Mouse (Mus musculus): ENCODE results near the gene Plrg1. TPM values are rescaled to one million over a fixed set of nuclear protein-coding genes. Genes with fewer than 3 reads are reported as not detected.

The Plrg1 gene
- polyA plus RNA-seq, 1 experiment, result 59.9 TPM

GRCm38 (mm10) chr3:83011565-83011964 lies 43.8 kb upstream of the Plrg1 start:
- TF ChIP-seq MYOD1 (IDR thresholded peaks at IDR 0.05; ENCODE audit: control insufficient read depth in 1 of 3, insufficient read length in 2 of 3, low read depth in 2 of 3) (no peak), E2F4 (IDR thresholded peaks at IDR 0.05; ENCODE audit: insufficient read depth) (no peak), TCF12 (IDR thresholded peaks at IDR 0.05; ENCODE audit: insufficient read depth, poor library complexity, severe bottlenecking) (no peak), CEBPB (IDR thresholded peaks at IDR 0.05; ENCODE audit: insufficient read depth, poor library complexity, severe bottlenecking) (no peak), USF1 (IDR thresholded peaks at IDR 0.05; ENCODE audit: low read depth) (no peak), REST (IDR thresholded peaks at IDR 0.05; ENCODE audit: insufficient read depth, insufficient read length) (no peak), MAX (IDR thresholded peaks at IDR 0.05; ENCODE audit: low read depth) (no peak), TCF3 (IDR thresholded peaks at IDR 0.05; ENCODE audit: insufficient read length, low read depth) (no peak)
- Histone ChIP-seq H3ac (ENCODE audit: control insufficient read depth, insufficient read length) (no peak overlapping the region), H3K27me3 (ENCODE audit: control insufficient read depth, insufficient read depth, insufficient read length) (peaks cover 25% of the 10 kb centered on the region), H3K4me3 (no peak overlapping the region), H3K79me2 (ENCODE audit: control insufficient read depth, insufficient read depth) (no peaks in the 10 kb centered on the region), H3K36me3 (ENCODE audit: control insufficient read depth, insufficient read depth) (no peaks in the 10 kb centered on the region), H3K4me2 (ENCODE audit: low read depth) (no peak overlapping the region)

DNA sequence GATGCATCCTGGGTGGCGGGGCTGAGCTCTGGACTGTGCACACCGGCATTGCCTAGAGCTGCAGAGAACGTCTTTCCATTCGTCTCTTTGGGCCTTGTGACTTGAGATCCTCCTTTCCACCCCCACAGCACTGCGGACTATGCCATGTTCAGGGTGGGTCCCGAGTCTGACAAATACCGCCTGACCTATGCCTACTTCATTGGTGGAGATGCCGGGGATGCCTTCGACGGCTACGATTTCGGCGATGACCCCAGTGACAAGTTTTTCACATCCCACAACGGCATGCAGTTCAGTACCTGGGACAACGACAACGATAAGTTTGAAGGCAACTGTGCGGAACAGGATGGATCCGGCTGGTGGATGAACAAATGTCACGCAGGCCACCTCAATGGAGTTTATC lies 42.7 kb upstream of the Plrg1 start:
- peaks cover 26% of the 10 kb centered on the region for H3K27me3 ChIP-seq (ENCODE audit: control insufficient read depth, insufficient read depth, insufficient read length)
- TF ChIP-seq POLR2AphosphoS2 (IDR thresholded peaks at IDR 0.05; ENCODE audit: insufficient read length, low read depth) (no peak), SRF (IDR thresholded peaks at IDR 0.05; ENCODE audit: control insufficient read depth, insufficient read length, low read depth) (no peak), MYOG (IDR thresholded peaks at IDR 0.05; ENCODE audit: control insufficient read depth in 1 of 3, insufficient read depth in 1 of 3, insufficient read length in 2 of 3, low read depth in 2 of 3) (no peak), TCF12 (IDR thresholded peaks at IDR 0.05; ENCODE audit: insufficient read depth, poor library complexity, severe bottlenecking) (no peak), E2F4 (IDR thresholded peaks at IDR 0.05; ENCODE audit: insufficient read depth) (no peak), TCF3 (IDR thresholded peaks at IDR 0.05; ENCODE audit: insufficient read length, low read depth) (no peak), MAX (IDR thresholded peaks at IDR 0.05; ENCODE audit: low read depth) (no peak), USF1 (IDR thresholded peaks at IDR 0.05; ENCODE audit: low read depth) (no peak), REST (IDR thresholded peaks at IDR 0.05; ENCODE audit: insufficient read depth, insufficient read length) (no peak), CEBPB (IDR thresholded peaks at IDR 0.05; ENCODE audit: insufficient read depth, poor library complexity, severe bottlenecking) (no peak), MYOD1 (IDR thresholded peaks at IDR 0.05; ENCODE audit: control insufficient read depth in 1 of 3, insufficient read length in 2 of 3, low read depth in 2 of 3) (no peak), POLR2A (IDR thresholded peaks at IDR 0.05; ENCODE audit: insufficient read length, low read depth) (no peak)

DNA sequence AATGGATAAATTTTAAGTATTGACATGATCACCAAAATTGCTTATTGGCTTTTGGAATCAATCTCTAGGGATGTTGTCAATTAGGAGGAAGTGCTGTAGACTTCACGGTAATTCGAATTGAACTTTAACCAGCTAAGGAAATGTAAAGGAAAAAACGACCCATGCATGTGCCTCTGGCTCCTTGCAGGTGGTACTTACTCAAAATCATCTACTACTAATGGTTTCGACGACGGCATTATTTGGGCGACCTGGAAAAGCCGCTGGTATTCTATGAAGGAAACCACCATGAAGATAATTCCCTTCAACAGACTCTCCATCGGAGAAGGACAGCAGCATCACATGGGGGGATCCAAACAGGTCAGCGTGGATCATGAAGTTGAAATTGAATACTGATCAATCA lies 41.4 kb upstream of the Plrg1 start:
- no peaks in the 10 kb centered on the region for H3K36me3 ChIP-seq (ENCODE audit: control insufficient read depth, insufficient read depth)

More for the DNA sequence above, 42.7 kb upstream of the Plrg1 start:
- Histone ChIP-seq H3ac (ENCODE audit: control insufficient read depth, insufficient read length) (no peak overlapping the region), H3K36me3 (ENCODE audit: control insufficient read depth, insufficient read depth) (no peaks in the 10 kb centered on the region), H3K4me2 (ENCODE audit: low read depth) (no peak overlapping the region), H3K79me2 (ENCODE audit: control insufficient read depth, insufficient read depth) (no peaks in the 10 kb centered on the region), H3K4me3 (no peak overlapping the region)

DNA sequence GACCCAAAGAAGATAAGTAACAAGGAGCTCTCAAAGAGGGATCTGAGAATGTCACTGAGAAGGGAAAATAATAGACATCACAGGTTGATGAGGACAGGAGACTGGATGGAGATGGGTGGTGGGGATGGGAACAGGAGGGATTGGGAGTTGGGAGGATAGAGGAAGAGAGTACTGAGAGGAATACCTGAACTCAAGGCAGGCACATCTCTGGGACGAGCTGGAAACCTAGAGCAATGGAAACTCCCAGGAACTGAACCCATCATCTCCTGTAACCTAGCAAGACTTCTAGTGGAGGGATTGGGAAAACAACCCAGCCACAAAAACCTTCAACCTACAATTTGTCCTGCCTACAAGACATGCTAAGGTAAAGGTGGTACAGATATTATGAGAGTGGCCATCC lies 39.1 kb upstream of the Plrg1 start:
- no peak overlapping the region for H3ac ChIP-seq (ENCODE audit: control insufficient read depth, insufficient read length)
- H3K4me3 ChIP-seq, result no peak overlapping the region
- no peak for TF ChIP-seq POLR2A (IDR thresholded peaks at IDR 0.05; ENCODE audit: insufficient read length, low read depth)
- TF ChIP-seq CEBPB (IDR thresholded peaks at IDR 0.05; ENCODE audit: insufficient read depth, poor library complexity, severe bottlenecking), result no peak
- no peak for TF ChIP-seq TCF12 (IDR thresholded peaks at IDR 0.05; ENCODE audit: insufficient read depth, poor library complexity, severe bottlenecking)
- TF ChIP-seq USF1 (IDR thresholded peaks at IDR 0.05; ENCODE audit: low read depth), result no peak
- no peak for TF ChIP-seq REST (IDR thresholded peaks at IDR 0.05; ENCODE audit: insufficient read depth, insufficient read length)
- no peak for TF ChIP-seq MYOG (IDR thresholded peaks at IDR 0.05; ENCODE audit: control insufficient read depth in 1 of 3, insufficient read depth in 1 of 3, insufficient read length in 2 of 3, low read depth in 2 of 3)
- no peak for TF ChIP-seq MAX (IDR thresholded peaks at IDR 0.05; ENCODE audit: low read depth)
- TF ChIP-seq MYOD1 (IDR thresholded peaks at IDR 0.05; ENCODE audit: control insufficient read depth in 1 of 3, insufficient read length in 2 of 3, low read depth in 2 of 3), result no peak
- TF ChIP-seq E2F4 (IDR thresholded peaks at IDR 0.05; ENCODE audit: insufficient read depth), result no peak
- TF ChIP-seq SRF (IDR thresholded peaks at IDR 0.05; ENCODE audit: control insufficient read depth, insufficient read length, low read depth), result no peak
- no peak for TF ChIP-seq TCF3 (IDR thresholded peaks at IDR 0.05; ENCODE audit: insufficient read length, low read depth)
- no peak for TF ChIP-seq POLR2AphosphoS2 (IDR thresholded peaks at IDR 0.05; ENCODE audit: insufficient read length, low read depth)
- H3K27me3 ChIP-seq (ENCODE audit: control insufficient read depth, insufficient read depth, insufficient read length), result peaks cover 10% of the 10 kb centered on the region
- H3K4me2 ChIP-seq (ENCODE audit: low read depth), result no peak overlapping the region
- H3K36me3 ChIP-seq (ENCODE audit: control insufficient read depth, insufficient read depth), result no peaks in the 10 kb centered on the region
- no peaks in the 10 kb centered on the region for H3K79me2 ChIP-seq (ENCODE audit: control insufficient read depth, insufficient read depth)

More for the DNA sequence above, 41.4 kb upstream of the Plrg1 start:
- H3K27me3 ChIP-seq (ENCODE audit: control insufficient read depth, insufficient read depth, insufficient read length), result peaks cover 26% of the 10 kb centered on the region
- H3K79me2 ChIP-seq (ENCODE audit: control insufficient read depth, insufficient read depth), result no peaks in the 10 kb centered on the region
- H3ac ChIP-seq (ENCODE audit: control insufficient read depth, insufficient read length), result no peak overlapping the region
- H3K4me2 ChIP-seq (ENCODE audit: low read depth), result no peak overlapping the region
- no peak overlapping the region for H3K4me3 ChIP-seq
- no peak for TF ChIP-seq TCF12 (IDR thresholded peaks at IDR 0.05; ENCODE audit: insufficient read depth, poor library complexity, severe bottlenecking)
- no peak for TF ChIP-seq USF1 (IDR thresholded peaks at IDR 0.05; ENCODE audit: low read depth)
- no peak for TF ChIP-seq POLR2A (IDR thresholded peaks at IDR 0.05; ENCODE audit: insufficient read length, low read depth)
- no peak for TF ChIP-seq E2F4 (IDR thresholded peaks at IDR 0.05; ENCODE audit: insufficient read depth)
- TF ChIP-seq MYOG (IDR thresholded peaks at IDR 0.05; ENCODE audit: control insufficient read depth in 1 of 3, insufficient read depth in 1 of 3, insufficient read length in 2 of 3, low read depth in 2 of 3), result no peak
- TF ChIP-seq REST (IDR thresholded peaks at IDR 0.05; ENCODE audit: insufficient read depth, insufficient read length), result no peak
- TF ChIP-seq CEBPB (IDR thresholded peaks at IDR 0.05; ENCODE audit: insufficient read depth, poor library complexity, severe bottlenecking), result no peak
- TF ChIP-seq TCF3 (IDR thresholded peaks at IDR 0.05; ENCODE audit: insufficient read length, low read depth), result no peak
- TF ChIP-seq SRF (IDR thresholded peaks at IDR 0.05; ENCODE audit: control insufficient read depth, insufficient read length, low read depth), result no peak
- no peak for TF ChIP-seq MYOD1 (IDR thresholded peaks at IDR 0.05; ENCODE audit: control insufficient read depth in 1 of 3, insufficient read length in 2 of 3, low read depth in 2 of 3)
- TF ChIP-seq MAX (IDR thresholded peaks at IDR 0.05; ENCODE audit: low read depth), result no peak
- no peak for TF ChIP-seq POLR2AphosphoS2 (IDR thresholded peaks at IDR 0.05; ENCODE audit: insufficient read length, low read depth)
